Mouse (Mus musculus) kidney, postnatal 10 days (tissue): ENCODE results near the gene Gm11114.

Experiments used
- DNase-seq: peaks from one replicate; pipeline ENCODE4 v3.0.0; 2021; ENCODE audit warnings: mixed read lengths

The Gm11114 gene

DNA sequence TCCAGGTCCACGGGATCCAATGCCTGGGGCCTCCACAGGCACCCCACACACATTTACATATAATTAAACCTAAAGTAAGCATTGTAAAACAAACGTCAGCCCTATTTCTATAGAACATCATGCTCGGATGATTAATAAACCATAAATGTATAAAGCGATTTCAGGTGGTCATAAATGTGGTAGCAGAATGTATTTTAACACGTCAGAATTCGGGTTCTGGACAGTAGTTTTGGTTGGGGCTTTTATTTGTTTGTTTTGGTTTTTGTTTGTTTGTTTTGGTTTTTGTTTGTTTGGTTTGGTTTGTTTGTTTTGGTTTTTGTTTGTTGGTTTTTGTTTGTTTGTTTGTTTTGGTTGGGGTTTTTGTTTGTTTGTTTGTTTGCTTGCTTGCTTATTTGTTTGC lies at the start of gene Gm11114:
Gm11114 (plus strand) TSS at position 301 of the 400 bp plus-strand sequence.
- DNase-seq: no peak

DNA sequence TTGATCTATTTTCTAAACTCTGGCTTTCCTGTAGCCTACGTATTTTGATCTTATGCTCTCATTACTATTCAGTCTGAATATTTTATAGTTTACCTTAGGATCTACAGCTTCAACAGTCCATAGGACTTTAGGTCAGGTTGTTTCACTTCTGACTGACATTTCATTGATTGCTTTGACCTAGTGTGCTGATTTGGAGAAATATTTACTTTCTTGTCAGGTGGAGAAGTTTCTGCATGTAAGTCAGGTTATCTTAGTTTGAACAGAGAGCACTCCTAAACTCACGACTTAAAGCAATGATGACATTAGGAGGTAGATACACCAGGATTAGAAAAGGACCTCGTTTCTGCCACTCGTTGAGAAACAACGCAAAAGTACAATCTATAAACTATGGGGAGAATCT lies 45.7 kb upstream of the Gm11114 start:
- DNase-seq: no peak

DNA sequence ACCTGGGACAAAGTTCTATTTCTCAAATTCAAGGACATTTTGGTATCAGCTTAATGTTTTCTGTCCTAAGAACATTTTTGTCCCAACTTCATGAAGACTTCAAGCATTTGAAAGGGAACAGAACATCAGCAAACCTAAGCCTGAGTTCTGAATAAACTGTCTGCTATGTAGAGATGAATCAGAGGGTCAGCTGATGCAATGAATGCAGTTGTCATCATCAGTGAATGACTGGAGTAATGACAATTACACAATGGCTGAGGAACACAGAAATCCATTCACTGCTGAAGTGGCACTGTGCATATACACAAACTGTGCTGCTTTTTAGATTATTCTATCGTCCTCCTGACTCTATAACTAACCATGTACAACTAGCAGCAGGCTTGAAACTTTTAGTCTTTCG lies 38.5 kb upstream of the Gm11114 start:
- no peak for DNase-seq

DNA sequence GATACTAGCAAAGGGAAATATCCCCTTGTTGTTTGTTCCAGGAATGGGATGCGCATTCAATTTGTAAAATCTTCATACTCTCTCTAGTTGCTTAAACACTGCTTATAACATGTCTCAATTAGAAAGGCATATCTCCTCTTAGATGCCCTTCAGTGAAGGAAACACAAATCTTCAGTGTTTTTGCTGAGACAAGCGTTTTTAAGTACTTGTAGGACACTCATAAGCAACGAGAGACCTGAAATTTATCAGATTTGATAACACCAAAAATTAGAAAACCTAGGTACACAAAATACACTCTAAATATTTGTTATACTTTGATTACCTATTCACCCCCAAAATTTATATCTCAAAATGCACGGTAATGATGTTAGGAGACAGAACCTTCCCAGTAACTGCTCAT lies 9.7 kb upstream of the Gm11114 start:
- DNase-seq: no peak

DNA sequence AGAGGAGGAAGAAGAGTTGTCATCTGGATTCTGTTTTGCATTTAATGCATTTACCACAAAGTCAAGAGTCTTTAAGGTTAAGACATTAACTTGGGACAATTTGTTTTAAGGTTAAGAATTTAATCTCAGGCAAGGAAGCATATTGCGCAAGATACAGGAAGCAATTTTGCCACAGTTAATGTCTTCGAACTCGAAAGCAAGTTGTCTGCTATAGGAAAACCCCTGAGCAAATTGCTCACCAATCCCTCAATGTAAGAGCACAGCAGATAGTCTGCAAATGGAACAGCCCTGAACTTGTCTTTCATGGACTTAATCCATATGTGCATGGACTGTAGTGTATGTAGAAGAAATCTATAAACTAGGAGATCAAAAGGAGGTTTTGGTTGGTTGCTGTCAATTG lies 9.2 kb upstream of the Gm11114 start:
- DNase-seq: no peak

DNA sequence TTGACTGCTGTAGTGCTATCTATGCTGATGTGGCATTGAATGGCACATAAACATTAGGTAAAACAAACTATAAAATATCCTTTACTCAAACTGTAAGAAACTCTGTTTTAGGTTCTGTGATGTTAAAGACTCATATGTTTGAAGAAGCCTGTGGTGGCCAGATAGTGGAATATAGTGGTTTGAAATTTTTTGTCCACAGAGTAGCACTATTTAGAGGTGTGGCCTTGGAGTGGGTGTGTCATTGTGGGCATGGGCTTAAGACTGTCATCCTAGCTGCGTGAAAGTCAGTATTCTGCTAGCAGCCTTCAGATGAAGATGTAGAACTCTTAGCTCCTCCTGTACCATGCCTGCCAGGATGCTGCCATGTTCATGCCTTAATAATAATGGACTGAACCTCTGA lies 3.5 kb downstream of the Gm11114 start:
- DNase-seq: no peak

DNA sequence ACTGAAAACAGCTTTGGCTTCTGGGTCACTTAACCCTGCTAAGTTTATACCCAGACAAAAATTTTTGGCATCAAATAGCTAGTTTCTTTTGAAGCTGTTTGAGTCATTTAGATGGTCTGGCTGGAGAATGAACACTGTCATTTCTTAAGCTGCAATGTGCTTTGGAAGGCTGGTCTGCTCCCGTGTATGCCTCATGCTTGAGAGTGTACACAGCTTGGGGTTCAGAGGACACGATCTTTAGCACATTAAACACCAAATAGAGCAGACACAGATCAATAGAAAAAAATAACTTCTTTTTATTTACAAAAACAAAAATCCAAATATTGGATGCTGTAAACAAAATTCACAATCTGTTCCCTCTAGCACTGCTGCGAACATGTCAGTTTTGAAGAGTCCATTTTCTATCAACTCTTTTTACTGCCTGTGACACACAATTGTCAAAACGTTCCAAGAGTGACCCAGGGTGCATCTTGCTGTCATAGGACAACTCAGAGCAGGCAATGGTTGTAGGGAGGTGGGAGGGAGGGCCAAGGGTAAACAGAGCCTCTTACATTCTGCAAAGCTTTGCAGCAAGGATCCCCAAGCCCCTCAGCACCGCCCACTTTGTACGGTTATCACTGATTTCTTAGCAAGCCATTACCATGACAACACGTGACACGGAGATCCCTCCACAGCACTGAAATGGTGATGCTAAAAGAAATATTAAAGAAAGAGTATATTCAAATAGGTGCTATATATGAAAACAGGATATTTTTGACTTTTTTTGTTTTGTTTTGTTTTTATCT lies 7.8 kb downstream of the Gm11114 start:
- no peak for DNase-seq

DNA sequence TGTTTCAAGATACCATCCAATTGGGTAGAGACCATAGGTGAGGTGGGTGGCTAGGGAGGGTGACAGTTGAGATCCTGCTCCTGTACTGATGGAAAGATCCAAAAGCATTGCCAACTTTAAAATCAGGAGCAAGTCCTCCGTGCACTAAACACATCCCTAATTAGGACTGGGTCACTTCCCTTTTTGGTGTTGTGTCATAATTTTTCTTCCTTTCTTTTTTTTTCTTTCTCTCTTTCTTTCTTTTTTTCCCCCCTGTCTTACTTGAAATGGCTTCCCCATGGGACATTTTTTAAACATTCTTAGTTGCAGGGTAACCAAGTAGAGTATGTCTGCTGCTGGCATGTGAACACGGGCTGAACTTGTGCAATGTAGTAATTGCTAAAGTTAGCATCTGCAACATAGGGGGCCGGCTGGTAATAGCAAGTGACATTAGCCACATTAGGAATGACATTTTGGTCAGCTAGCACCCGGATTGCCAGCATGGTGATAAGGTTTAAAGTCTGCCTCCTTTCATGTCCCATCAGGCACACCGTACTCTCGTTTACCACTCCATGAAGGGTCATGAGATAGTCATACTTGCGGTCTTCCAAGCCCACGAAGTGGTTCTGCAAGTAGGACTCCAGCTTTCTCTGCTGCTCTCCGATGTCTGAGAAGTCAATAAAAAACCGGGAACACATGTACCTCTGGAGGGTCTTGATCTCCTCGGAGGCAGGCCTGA lies 11.7 kb downstream of the Gm11114 start:
- no peak for DNase-seq

DNA sequence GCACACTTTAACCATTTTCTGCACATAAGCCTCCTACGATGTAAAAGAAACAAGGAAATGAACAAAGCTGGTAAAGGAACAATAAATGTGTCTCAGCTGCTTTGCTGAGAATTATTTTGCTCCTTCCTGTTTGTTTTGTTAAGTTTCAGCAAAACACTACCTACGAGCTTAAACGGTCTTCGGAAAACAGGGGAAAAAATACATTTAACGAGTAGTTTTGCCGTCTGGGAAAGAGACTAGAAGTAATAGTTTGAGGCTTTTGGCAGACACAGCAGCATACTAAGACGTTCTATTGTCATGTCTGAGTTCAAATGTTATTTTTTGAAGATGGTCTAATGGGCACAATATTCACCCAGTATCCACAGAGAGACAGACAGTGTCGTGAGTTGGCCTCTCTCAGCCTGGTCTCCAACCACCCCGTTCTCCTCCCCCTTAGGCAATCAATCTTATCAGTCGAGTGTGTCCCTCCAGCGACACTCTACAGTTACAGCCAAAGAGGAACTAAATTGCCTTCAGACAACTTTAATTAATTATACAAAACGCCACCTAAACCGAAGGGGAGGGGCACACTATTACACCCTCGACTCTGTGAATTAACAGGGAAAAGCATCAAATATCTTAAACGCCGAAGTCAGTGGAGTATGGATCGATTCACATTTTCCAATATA lies 12.8 kb downstream of the Gm11114 start:
- DNase-seq: no peak

DNA sequence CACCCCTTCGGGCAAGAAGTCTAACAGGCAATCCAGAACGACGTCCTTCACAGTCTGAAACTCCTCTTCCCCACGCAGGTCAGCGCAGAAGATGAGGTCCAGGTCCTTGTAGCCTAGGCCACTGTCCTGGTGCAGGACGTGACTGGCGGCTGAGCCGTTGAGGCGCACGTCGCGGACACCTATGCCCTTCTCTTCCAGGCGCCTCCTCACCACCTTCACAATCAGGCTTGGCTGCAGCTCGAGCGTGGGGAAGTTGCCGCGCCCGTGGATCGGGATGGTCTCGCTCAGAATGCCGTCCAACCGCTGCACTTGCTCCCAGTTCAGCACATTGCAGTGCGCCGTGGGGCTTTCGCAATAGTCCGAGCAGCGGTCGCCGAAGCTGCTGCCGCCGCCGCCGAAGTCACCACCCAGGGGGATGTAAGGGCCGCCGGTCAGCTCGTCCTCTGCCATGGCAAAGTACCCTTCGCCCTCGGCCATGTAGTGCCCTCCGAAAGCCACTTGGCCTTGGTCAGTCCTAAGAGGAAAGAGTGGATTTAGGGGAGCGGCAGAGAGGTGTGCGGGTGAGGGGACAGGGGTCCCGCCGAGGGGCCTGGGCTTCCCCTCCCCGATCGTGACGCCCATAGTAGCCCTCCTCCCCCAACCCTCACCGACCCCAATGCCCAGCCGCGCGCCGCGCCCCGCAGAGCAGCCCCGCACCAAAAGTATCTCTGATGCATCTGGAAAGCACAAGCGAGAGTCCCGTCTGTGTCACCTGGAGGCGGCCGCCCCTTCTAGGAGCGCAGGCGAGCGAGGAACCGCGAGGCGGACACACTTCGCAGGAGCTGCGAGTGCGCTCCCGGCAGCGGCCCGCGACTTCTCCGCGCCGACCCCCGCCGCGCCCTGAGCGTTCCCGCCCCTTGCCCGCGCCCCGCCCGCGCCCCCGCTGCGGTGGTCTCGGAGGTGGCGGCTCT lies 14.0 kb downstream of the Gm11114 start:
- peak; percentile 67 for DNase-seq

DNA sequence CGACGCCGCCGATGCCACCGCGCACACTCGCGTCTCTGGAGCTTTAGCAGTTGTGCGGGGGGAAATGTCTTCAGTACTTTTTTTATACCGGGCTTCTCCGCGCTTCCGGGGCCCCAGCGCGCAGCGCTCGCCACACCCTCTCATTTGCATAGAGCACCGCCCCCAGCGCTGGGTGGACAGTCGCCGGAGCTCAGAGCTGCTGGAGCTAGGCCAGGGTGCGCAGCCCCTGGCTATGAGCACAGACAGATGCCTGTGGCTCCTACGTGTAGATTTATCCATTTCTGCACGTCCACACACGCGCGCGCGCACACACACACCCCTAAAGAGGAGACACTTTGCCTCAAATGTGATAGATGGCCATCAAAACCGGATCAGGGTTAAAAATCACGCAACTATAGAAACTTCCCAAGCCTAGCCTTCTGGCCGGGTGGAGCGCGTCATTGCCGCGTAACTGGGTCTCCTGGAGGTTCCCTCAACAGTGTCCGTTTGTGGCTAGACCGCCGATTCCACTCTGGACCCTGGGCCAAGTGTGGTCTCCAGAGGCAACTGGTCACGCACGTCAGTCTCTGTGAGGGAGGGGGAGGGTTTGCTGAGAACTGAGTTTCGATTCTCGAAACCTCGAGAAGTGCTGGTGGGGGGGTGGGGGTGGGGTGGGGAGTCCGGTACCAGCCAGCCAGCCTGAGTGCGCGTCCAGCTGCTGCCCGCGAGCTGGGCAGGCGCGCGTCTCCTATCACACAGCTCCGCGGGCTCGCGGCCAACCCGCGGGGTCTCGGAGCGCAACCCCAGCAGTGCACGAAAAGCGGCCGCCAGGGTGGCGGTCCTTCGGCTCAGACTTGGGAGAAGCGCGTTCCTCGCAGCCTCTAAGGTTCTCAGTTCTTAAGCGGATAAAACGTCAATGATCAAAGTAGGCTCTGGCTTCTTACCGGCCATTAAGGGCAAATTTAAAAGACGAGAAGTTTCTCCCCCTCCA lies 15.0 kb downstream of the Gm11114 start, which contains the start of gene Tent5a:
Tent5a (minus strand) TSS at position 107 of the 970 bp plus-strand sequence.
- peak; percentile 91 for DNase-seq

DNA sequence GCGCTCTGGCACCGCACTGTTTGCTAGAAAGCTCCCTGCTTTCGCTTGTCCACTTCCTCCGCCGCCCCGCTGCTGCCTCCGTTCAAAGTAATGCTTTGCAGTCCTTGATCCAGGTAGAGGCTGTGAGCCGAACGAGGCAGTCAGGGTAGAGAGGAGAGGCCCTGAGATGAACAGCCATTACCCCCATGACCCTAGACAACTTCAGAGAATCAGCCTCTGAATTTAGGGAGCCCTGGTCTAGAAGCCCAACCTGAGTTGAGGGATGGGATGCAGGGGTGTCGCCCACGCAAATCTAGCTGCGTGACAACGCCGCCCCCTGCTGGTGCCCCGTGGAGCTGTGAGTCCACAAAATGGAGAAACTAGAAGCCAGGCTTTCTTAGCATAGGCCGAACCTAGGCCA lies 15.7 kb downstream of the Gm11114 start:
- DNase-seq: peak; percentile 94

DNA sequence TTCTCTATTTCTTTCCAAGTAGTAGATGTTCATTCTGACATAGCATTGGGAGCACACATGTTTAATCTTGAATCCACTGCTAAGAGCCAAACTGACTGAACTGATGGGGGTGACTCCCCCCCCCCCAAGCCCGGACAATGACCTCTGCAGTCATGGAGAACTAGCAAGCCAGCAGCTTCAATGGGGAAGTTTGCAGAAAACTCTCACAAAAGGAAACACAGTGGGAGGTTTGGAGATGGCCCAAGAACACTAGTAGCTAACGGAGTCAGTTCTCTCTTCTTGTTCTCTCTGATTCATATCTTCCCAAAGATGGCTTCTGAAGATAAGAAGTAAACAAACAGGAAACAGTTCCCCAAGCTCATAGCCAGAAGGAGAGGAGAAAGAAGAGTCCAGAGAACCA lies 18.9 kb downstream of the Gm11114 start:
- DNase-seq: peak; percentile 40

DNA sequence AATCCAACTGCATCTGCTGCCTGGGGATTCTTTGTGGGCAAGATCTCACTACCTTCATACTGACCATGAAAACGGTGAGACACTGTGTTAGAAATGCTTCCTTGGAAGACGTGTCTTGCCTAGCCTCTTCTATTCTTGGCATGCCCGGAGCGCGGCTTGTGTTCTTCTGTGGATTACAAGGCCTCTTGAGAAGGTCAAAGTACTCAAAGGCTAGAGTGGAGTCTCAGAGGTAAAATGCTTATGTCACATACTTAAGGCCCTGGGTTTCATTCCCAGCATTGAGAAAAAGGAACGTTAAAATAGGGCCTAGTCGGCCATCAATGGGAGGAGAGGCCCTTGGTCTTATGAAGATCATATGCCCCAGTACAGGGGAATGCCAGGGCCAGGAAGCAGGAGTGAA lies 23.5 kb downstream of the Gm11114 start:
- no peak for DNase-seq

DNA sequence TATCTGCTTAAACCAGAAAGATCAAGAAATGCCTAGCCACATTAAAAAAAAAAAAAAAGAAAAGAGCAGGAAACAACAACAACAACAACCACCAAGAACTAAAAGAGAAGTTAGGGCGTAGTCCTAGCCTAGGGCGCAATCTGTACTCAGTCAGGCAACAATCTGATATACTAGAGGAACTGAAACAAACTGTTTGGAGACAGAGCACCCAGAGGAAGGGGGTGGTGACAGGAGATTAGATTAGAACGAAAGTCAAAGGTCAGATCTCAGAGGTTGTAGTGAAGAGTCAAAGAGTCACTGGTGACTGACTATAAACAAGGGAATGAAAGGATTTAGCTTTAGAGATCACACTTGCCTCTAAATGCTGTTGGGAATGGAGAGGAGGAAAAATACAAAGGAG lies 27.7 kb downstream of the Gm11114 start:
- no peak for DNase-seq

DNA sequence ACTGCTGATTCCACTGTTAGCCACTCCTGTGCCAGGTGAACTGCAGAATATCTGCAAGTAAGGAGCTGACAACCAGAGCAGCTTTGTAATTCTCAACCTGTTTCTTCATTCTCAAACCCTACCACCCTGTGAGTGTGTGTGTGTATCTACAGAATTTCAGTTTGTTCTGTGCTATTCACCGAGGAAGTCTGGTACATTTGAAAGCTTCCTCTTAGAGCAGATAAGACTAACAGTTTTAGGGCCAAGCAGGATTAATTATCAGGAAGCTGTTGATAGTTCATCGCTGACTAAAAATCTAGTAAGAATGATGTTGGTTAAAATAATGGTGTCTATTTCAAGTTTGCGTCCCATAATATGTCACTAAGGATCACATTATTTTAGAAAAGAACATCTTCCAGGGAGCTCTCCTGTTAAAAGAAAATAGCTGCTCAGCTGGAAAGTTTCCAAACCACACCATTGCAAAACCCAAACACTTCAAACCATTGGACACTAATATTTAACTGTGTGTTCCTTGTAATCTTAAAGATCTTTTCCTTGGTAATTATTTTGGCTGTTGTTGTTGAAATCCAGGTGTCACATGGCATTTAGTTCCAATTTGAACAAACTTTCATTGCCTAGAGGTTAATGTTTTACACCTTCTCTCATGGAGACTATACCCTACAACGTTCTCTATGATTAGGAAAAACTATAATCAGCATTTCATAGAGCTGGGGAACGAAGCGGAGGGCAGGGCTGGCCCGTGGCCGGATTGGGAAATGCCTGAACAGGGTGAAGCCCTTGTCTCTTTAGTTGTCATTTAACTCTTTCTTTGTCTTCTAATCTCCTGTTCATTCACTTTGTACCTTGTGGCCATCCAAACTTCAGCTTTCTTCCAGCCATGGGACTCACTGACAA lies 30.6 kb downstream of the Gm11114 start:
- no peak for DNase-seq

DNA sequence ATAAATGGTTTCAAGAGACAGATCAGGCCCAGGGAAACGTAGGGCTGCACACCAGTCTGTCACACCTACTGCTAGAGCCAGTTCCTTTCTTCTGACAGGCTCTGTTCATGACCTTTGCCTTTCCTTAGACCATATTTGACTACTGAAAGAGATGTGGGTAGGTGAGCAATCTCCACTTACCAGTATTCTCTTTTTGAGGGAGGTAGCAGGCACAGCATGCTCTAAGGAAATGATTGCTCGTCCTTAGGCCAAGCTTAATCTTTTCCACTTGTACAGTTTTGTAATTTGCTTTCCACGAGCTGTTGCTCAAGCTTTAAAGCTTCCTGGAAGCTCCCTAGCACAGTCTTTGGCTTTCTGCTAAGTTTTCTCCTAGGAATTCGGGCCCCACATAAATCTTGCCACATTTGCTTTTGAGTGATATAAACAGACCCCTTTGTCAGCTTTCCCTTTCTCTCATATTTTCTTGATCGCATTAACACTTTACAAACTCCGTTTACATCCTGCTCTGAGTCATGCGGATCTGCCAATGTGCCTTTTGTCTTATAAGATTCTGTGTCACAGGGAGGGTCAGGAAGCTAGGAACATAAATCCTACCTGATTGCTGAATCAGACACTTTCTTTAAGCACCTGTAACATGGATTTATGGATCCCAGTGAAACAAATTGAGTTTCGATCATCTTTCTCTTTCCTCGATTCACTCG lies 35.4 kb downstream of the Gm11114 start:
- DNase-seq: no peak

DNA sequence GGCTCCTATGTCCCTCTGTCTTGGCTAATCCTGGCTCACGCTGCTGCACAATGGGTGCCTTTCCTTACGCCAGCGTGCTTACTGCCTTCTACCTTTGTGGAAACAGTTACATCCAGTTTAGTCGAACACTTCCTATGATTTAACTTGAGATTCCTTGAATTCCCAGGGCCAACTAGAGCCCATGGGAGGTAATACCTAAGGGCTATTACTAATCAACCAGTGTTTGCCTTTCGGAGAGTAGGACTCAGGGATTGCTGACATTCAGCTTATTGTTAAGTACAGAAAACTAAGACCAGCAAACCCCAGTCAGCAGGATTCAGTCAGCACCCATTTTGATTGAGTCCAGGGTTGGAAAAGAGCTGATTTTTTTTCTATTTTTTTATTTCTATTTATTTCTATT lies 43.0 kb downstream of the Gm11114 start:
- no peak for DNase-seq

DNA sequence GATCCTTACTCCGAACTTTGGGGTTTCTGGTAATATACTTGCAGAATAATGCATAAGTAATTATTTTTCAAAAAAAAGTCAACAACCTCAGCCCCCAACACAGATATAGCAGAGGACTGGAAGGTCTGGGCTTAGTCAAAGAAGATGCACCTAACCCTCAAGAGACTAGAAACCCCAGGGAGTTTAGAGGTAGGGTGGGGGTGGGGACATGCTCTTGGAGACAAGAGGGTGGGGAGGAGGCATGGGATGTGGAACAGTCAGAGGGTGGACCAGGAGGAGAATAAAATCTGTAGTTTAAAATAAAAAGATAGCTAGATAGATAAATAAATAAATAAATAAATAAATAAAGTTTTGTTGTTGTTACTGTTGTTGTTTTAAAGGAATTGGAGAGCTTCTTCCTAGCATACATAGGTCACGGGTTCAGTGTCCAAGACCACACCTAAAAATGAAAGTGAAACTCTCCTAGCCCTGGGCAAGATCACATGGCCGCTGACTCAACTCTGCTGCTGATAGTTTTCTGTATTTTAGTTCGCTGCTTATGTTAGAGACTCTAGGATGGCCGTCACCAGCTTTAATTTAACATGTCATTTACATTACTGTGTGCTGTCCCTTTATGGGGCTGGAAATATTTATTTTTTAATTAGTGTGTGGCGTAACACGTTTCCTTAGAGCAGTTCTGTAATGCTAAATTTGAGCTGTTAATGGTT lies 44.7 kb downstream of the Gm11114 start:
- no peak for DNase-seq
